Mouse (Mus musculus): Measurements from ENCODE around the gene Crybb1.

The Crybb1 gene

DNA sequence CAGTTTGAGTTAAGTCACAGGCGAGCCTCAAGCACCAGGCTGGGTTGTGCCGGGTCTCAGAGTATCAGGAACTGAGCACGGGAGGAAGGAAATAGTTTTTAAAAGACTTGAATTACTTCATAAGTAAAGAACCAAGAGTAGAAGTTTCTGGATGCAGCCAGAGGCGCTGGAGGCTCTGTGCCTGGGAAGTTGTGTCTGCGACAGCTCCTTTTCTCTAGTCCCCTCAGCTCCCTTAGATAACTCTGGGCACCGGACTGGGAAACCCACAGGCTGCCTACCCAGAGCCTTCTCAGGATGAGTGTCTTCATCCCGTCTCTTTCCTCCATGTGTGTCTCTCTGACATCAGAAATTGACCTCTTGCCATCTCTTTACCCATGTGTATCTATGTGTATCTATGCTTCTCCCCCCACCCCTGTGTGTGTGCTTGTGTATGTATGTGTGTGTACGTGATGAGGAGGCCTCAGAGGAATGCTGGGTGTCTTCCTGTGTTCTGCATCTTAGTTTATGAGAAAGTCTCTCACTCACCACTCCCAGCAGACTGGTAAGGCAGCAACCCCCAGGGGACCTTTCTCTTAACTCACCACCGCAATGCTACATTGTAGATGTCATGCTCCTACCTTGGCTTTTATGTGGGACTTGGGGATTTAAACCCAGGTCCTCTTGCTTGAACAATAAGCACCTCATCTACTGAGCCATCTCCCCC, 27.3 kb downstream of the Crybb1 start:
- ATAC-seq (ENCODE audit: insufficient number of reproducible peaks, low FRiP score, low TSS enrichment) = no peak

DNA sequence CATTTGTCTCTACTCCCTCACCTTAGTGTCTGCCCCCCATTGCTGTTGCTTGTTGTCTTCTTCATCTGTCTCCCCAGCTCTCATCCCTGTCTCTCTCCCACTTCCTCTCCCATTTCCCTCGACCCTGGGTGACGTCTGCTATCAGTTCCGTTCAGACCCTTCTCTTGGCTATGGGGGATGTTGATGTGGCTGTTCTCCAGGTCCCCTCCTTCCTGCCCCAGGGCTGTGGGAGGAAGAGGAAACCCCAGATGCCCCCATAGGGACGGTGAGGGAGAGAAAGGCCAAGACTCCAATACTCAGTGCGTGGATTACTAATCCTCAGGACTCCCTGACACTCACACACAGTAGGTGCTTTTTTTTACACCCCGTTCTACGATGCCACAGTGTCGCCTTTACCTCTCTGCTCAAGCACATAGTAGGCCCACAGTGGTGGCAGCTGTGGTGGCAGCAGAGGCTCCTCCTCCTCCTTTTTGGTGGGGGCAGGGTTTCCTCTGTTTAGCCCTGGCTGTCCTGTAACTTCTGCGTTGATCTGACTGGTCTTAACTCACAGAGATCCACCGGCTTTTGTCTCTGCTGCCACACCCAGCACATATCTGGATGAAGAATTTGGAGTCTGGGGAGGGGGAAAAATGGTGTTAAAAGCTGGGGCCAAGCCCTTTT, 28.1 kb downstream of the Crybb1 start:
- no peak for ATAC-seq (ENCODE audit: insufficient number of reproducible peaks, low FRiP score, low TSS enrichment)

DNA sequence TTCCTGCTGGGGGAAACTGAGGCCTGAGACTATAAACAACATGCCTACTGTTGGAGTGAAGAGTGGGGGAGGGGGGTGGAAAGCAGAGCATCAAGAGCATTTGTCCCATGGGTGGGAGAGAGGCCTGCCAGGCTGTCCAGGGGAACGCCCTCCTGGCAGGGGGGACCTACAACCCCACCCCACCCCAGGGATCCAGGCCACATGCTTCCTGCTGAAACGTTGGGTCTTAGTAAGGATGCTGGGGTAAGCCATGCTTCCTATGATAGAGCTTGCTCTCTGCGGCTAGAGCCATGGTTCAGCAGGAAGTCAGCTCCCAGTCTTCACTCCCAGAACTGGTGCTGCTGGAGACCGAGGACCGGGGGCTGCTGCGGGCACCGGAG, 28.6 kb downstream of the Crybb1 start:
- no peak for ATAC-seq (ENCODE audit: insufficient number of reproducible peaks, low FRiP score, low TSS enrichment)

DNA sequence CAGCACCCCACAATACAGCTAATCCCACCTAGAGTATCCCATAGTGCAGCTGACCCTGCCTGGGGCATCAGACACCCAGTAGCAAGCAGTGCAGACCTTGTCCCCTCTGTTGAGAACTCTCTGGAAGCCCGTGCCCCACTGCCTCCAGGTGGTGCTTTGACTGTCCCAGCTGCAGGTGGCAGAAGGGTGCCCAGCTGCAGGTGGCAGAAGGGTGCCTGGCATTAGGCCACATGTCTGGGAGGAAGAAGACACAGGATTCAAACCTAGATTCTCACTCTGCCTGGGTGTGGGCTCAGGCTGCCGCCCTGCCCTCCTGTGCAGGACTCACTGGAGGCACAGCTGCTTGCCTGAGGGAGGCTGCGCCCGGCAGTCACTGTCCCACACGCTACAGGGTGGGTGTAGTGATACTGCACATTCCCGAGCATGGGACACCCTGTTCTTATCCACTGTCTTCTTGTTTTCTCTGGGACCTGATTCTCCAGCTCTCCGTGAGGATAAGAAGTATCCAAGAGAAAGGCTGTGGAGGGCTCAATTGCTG, 30.0 kb downstream of the Crybb1 start:
- ATAC-seq (ENCODE audit: insufficient number of reproducible peaks, low FRiP score, low TSS enrichment) = no peak

DNA sequence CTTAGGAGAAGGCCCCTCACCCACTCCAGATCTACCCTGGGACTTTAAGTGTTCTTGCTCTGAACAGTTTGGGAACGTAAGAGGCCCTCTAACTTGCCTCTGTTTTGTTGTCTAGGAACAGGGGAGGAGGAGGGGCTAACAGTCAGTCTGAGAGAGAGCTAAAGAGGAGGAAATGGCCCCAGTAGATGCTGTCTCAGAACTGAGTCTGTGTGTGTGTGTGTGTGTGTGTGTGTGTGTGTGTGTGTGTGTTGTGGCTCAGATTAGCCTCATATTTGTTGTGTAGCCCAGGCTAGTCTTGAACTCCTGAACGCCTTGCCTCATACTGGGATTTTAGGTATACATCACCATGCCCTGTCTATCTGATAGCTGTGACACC, 31.0 kb downstream of the Crybb1 start:
- no peak for ATAC-seq (ENCODE audit: insufficient number of reproducible peaks, low FRiP score, low TSS enrichment)

DNA sequence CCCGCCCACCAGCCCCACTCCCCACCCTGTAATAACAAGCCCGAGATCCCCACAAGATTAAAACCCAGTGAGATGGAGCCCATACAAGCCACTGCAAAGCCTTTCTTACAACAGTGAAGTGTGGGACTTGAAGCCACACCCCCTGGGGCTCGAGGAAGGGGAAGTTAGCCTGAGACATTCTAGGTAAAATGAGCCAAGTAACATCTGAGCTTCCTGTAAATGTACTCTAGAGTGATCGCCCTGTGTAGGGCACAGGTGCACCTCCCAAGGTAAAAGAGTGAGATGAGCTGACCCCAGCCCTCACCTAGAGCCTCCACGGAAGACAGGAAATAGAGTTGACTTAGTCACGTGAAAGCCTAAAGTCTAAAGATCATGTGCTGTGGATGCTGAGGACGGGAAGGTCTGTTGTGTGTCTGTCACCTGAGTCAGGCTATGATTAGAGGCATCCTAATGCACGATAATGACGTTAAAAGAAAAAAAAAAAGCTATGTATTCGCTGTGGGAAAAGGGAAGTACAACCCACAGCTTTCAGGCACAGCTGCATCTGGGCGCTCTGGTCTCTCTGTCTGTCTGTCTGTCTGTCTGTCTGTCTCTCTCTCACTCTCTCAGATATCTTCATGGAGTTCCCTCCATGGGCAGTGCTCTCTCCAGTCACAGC, 31.5 kb downstream of the Crybb1 start:
- ATAC-seq (ENCODE audit: insufficient number of reproducible peaks, low FRiP score, low TSS enrichment) = no peak

DNA sequence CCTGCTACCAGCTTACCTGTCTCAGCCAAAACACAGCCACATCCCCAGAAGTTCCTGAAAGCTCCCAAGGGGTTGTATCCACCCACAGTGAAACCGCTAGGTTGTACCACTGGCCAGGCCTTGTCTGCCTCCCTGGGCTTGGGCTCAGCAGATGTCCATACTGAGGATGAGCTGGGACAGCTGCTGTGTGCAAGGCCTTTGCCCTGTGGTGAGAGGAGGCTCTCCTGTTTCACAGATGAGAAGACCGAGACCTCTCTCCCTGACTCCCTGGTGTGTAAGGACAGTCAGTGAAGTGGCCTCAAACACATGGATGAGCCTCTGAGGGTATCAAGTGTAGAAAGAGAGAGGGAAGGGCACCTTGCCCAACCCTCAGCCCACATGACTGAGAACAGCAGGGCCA, 32.0 kb downstream of the Crybb1 start:
- no peak for ATAC-seq (ENCODE audit: insufficient number of reproducible peaks, low FRiP score, low TSS enrichment)

DNA sequence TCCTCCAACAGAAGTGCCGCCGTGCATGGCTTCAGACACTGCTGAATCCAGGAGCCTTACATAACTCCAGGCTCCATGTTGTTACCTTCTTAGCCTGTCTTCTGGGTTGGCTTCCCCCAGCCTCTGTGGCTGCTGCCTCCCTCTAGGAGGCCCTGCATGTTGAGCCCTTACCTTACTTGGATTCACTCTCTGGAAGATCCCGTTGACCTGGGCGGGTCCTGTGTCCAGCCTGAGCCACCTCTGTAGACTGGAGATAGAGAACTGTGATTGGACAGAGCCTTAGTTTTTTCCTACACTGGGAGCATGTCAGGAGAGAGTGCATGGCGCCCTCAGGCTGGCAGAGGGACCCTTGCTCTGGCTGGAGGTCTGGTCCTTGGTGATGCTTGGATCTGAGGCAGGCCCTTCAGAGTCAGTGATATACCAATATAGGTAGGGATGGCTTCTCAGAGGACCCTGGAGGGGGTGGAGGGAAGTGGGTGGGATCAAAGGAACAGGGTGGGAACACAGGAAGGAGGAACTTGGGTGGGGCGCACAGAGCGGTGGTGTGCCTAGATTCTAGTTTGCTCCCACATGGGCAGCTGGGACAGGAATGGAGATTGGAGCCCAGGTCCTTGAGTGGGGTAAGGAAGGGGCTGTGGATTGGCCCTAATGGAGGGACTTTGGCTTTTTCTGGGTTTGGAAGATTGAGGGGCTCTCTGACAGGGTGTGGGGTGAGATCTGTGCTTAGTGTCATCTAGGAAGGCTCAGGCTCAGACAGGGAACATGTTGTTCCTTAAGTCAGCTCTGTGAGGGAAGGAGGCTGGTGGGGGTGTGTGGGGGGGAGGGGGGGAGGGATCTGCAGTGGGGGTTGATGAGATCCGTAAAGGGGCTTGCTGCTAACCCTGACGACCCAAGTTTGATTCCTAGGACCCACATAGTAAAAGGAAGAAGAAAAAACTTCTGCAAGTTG, 32.9 kb downstream of the Crybb1 start:
- ATAC-seq (ENCODE audit: insufficient number of reproducible peaks, low FRiP score, low TSS enrichment) = no peak

DNA sequence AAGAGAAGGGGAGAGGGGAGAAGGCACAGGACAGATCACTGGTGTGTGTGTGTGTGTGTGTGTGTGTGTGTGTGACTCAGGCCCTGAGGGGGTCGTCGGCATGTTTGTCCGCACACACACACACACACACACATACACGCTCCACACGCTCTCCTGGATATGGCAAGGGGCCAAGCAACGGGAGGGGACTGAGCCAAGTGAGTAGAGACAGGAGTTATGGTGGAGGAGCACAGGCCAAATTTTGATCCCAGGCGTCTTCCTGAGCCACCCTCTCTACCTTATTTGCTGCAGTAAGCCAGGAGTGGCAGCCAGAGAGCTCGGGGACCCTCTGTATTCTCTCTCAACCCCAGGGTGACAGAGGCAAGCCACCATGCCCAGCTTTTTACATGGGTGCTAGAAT, 33.6 kb downstream of the Crybb1 start:
- no peak for ATAC-seq (ENCODE audit: insufficient number of reproducible peaks, low FRiP score, low TSS enrichment)

DNA sequence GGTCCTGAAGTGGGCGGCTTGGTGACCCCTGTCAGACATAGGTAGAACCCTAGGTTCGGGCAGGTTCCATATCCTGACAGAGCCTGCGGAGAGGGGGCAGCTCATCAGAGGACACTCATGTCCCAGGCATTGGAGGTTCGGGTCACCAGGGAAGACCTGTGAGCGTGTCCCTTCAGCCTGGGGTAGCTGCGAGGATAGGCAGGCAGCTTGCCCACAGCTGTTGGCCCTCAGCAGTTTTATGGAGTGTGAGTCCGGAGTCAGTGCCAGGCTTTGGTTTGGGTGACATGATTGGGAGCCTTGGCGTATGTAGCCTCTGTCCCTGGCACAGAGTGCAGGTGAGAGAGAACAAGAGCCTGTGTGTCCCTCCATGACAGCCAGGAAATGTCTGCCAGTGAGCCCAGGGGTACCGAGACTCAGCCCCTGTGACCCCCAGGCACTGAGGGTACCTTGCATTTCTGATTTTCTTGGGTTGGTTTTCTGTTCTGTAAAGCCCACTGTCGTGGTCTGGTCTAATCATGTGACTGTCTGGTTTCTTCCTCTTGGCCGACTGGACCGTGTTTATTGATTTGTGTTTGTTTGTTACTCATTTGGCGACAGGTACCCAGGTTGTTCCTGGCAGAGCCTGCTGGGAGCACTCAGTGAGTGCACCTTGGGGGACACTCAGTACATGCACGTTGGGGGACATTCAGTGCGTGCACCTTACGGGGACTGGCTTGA, 34.4 kb downstream of the Crybb1 start:
- no peak for ATAC-seq (ENCODE audit: insufficient number of reproducible peaks, low FRiP score, low TSS enrichment)

DNA sequence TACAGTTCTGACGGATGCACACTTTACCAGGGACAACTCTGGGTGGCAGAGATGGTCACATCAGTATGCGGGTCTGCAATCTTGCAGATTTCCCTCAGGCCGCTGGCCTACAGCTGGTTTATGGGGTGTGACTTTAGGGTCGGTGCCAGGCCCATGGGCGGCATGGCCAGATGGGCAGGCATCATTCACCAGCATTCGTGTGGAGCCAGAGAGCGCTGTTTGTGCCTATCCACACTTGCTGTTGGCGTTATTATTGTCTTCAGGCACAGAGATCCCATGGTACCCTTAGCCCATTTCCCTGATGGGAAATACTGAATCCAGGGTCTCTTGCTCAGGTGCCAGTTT, 34.9 kb downstream of the Crybb1 start:
- ATAC-seq (ENCODE audit: insufficient number of reproducible peaks, low FRiP score, low TSS enrichment) = no peak

DNA sequence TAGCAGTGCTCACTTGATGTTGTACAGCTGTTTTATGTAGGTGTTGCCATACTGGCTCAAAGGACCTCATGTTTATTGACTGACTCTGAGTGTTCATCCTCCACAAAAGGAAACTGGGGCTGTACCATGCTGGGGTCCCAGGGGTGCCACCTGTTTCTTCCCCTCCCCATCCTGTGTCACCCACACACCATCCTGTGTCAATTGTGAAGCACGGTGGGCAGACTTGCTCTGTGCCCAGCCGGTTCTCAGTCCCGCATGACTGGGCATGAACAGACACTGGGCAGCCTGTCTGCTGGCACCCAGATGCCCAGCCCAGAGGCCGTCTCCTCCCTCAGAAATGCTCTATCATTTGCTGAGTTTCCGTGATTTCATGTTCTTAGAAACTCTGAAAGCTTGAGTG, 36.3 kb downstream of the Crybb1 start:
- ATAC-seq (ENCODE audit: insufficient number of reproducible peaks, low FRiP score, low TSS enrichment) = no peak

DNA sequence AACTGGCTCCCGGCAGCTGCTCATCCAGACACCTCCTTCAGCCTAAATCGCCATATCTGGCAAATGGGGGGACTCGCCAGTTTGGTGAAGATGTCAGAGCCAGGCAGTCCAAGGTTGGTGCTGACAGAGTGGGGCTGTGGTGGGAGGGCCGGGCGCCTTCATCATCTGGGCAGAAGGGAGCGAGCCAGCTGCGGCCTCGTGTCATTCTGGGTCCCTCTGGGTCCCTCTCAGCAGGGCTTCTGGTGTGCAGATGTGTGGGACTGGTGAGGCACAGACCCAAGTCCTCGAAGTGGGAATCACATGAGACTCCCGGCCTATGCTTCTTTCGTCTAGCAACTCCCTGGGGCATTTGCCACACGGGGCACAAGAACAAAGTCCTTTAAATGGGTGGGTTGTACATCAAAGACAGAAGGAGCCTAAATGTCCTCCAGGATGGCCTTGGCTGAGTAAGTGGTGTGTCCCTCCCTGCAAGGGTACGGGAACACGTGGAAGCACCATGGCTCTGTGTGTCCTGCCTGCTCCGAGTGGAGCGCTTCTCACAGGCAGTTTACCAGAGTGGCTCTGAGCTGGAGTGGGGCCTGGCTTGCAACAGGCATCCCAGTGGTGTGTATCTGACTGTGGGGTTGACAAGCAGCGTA, 36.8 kb downstream of the Crybb1 start:
- ATAC-seq (ENCODE audit: insufficient number of reproducible peaks, low FRiP score, low TSS enrichment) = no peak

DNA sequence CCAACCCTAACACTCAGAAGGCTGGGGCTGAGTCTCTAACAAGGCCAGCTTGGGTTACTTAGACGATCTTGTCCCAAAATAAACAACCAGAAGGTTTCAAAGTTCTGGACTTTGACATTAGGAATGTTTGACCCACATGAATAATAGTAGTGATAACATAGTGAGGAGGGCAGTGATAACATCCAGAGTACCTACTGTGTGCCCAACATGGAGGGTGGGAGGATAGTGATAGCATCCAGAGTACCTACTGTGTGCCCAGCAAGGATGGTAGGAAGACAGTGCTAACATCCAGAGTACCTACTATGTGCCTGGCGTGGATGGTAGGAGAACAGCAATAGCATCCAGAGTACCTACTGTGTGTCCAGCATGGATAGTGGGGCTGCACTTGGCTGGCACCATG, 38.2 kb downstream of the Crybb1 start:
- no peak for ATAC-seq (ENCODE audit: insufficient number of reproducible peaks, low FRiP score, low TSS enrichment)

DNA sequence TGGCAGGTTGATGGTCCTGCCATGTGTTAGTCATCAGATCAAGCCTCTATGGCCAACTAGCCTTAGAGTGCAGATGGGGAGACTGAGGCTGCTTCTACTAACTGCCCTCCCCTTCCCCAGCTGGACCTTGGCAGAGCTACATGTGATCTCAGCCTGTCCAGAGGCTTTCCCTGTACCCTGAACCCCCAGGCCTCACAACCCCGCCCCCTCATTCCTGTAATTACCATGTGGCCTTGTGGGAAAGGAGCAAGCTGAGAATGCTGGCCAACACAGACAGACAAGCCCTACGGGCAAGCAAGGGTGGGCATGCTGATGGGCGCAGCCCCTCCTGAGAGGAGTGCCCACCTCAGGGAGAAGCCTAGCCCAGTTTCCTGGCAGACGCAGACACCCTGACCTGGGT, 39.1 kb downstream of the Crybb1 start:
- ATAC-seq (ENCODE audit: insufficient number of reproducible peaks, low FRiP score, low TSS enrichment) = no peak

DNA sequence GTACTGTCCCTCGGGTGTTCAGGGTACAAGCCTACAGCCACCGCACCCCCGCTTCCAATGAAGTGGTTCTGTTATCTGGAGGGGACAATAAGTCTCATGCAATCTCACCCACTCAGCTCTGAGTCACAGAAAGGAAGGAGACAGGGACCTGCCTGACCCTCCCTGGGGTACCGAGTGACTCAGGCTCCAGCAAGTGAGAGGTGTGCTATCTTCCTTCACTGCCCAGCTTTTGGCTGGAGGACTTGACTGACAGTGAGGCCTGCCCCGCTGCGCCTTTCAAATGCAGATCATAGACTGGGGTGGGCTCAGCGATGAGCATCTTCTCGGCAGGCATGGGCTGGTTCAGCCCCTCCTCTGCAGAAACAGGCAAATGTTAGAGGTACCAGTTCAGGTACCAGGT, 39.5 kb downstream of the Crybb1 start:
- ATAC-seq (ENCODE audit: insufficient number of reproducible peaks, low FRiP score, low TSS enrichment) = no peak

DNA sequence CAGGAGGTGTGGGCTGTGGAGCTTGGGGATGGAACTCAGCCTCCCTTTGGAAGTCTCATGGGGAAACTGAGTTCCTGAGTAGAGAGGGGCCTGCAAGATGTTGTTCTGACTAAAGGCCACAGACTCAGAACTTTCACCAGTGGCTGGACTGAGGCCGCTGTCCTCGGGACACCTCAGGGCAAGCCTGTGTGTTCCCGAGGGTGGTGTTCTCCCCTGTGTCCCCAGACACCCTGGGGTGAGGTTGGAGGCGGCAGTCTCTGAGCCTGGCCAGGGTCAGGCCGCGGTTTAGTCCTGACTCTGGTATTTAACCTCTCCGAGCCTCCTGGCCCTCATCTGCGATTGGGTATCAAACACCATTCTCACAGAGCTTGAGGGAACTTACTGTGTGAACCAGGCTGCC, 39.9 kb downstream of the Crybb1 start:
- no peak for ATAC-seq (ENCODE audit: insufficient number of reproducible peaks, low FRiP score, low TSS enrichment)

DNA sequence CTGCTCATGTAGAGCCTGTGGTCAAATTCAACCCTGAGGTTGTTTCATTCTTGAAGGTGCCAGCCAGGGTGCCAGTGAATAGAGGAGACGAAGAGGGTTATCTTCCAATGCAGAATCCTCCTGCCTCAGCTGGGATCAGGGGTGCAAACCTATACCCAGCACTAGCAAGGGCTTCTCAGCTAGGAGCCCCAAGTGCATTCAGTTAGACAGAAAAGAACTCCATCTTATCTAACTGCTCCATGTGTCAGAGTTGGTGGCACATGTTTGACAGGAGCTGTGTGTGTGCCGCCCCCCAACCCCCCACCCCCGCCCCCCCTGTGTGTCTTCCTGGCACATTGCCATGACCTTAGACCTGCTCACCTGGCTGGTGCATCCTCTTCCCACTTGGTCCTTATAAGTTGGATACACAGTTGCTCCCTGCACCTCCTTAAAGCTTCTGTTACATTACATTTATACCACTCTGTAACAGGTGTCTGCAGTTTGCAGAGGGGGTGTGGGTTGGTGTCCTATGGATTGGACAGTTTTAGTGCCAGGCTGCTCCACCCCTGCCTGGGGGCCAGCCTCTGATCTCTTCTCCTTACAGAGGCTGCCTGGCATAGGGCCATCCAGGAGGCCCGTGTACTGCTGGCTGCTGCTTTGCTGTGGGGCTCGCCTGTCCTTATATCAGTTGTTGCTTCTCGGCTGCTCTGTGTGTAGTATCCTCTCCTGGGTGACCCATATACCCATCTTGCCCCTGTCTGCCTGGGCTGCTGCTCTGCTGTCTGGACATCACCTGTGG, 41.0 kb downstream of the Crybb1 start:
- no peak for ATAC-seq (ENCODE audit: insufficient number of reproducible peaks, low FRiP score, low TSS enrichment)

DNA sequence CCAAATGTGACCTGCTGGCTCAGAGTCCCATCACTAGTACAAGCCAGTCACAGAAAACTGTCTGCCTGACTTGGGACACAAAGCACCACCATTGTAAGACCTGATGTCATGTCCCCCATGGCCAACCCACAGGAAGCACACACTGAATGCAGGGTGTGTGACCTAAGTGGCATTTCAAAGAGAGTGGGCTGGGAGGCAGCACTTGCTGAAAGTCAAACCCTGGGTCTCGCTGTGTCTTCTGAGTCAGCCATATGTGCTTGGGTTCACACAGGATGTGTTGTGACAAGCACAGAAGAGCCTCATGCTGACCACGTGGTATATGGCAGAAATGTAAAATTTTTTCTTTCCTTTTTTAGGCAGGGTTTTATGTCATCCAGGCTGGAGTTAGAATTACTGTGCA, 41.6 kb downstream of the Crybb1 start:
- ATAC-seq (ENCODE audit: insufficient number of reproducible peaks, low FRiP score, low TSS enrichment) = no peak

Measured in cerebellum, adult (tissue).